Mouse (Mus musculus) MEL (cell line): ENCODE data around the gene Atxn7l3. TPM values are rescaled to one million over a fixed set of nuclear protein-coding genes. Genes with fewer than 3 reads are reported as not detected.

ENCODE experiments used
- DNase-seq: peaks from one replicate; pipeline ENCODE4 v3.0.0; 2011; ENCODE audit warnings: low read depth, low spot score
- H3K27ac ChIP-seq: 2 replicates; pipeline ENCODE4 v1.5.1; 2012; ENCODE audit warnings: low read depth, mild to moderate bottlenecking, control low read depth, low read length, moderate library complexity; ENCODE audit not compliant: control insufficient read depth
- H3K27me3 ChIP-seq, 2 experiments: fragments of 150-350 bp in 1 of 2; sonication (generic) in 1 of 2; 2 replicates each; pipeline ENCODE4 v1.6.1; 2012; ENCODE audit warnings: low read length in 2 of 2, mild to moderate bottlenecking in 2 of 2, improper control_type of control experiment in 1 of 2, moderate library complexity in 1 of 2; ENCODE audit not compliant: insufficient read depth in 2 of 2, control insufficient read depth in 1 of 2
- H3K36me3 ChIP-seq, 2 experiments: 2 replicates each; pipeline ENCODE4 v1.6.1; 2012 to 2014; ENCODE audit warnings: low read length in 2 of 2, improper control_type of control experiment in 1 of 2, inconsistent platforms in 1 of 2, mild to moderate bottlenecking in 1 of 2; ENCODE audit not compliant: insufficient read depth in 2 of 2, control insufficient read depth in 1 of 2
- H3K4me1 ChIP-seq, 2 experiments: fragments of 150-350 bp in 1 of 2; sonication (generic) in 1 of 2; 2 replicates each; pipeline ENCODE4 v1.6.1; 2012; ENCODE audit warnings: low read length in 2 of 2, improper control_type of control experiment in 1 of 2, mild to moderate bottlenecking in 1 of 2; ENCODE audit not compliant: insufficient read depth in 2 of 2, control insufficient read depth in 1 of 2
- H3K4me3 ChIP-seq, 2 experiments: fragments of 150-350 bp in 1 of 2; sonication (generic) in 1 of 2; 2 replicates each; pipeline ENCODE4 v1.5.1; 2012; ENCODE audit warnings: low read depth in 2 of 2, low read length in 2 of 2, mild to moderate bottlenecking in 2 of 2, moderate library complexity in 2 of 2, control low read depth in 1 of 2, improper control_type of control experiment in 1 of 2; ENCODE audit not compliant: control insufficient read depth in 1 of 2, insufficient read depth in 1 of 2
- H3K79me2 ChIP-seq: 2 replicates; pipeline ENCODE4 v1.6.1; 2012; ENCODE audit warnings: mild to moderate bottlenecking, low read length, moderate library complexity; ENCODE audit not compliant: control insufficient read depth, poor library complexity, insufficient read depth
- H3K9ac ChIP-seq: 2 replicates; pipeline ENCODE4 v1.6.1; 2012; ENCODE audit warnings: low read depth, mild to moderate bottlenecking, control low read depth, low read length, moderate library complexity; ENCODE audit not compliant: control insufficient read depth, poor library complexity, severe bottlenecking
- H3K9me3 ChIP-seq: fragments of 150-350 bp; sonication (generic); replicated peaks from 2 replicates; pipeline ENCODE4 v1.6.1; 2012; ENCODE audit warnings: mild to moderate bottlenecking, low read length, improper control_type of control experiment, moderate library complexity; ENCODE audit not compliant: insufficient read depth
- BHLHE40 ChIP-seq: IDR thresholded peaks from 2 replicates; pipeline ENCODE4 v1.6.1; 2012; ENCODE audit warnings: low read depth, mild to moderate bottlenecking, inconsistent platforms, low read length, improper control_type of control experiment, borderline replicate concordance
- CHD1 ChIP-seq: IDR thresholded peaks from 2 replicates; pipeline ENCODE4 v1.6.1; 2012; ENCODE audit warnings: low read depth, mild to moderate bottlenecking, inconsistent platforms, low read length, improper control_type of control experiment
- E2F4 ChIP-seq: IDR thresholded peaks from 2 replicates; pipeline ENCODE4 v1.6.1; 2011; ENCODE audit warnings: low read depth, low read length, improper control_type of control experiment, borderline replicate concordance
- ELF1 ChIP-seq: IDR thresholded peaks from 2 replicates; pipeline ENCODE4 v1.6.1; 2014; ENCODE audit warnings: low read depth, mild to moderate bottlenecking, inconsistent platforms, low read length, improper control_type of control experiment, moderate library complexity
- EP300 ChIP-seq, 2 experiments: IDR thresholded peaks; 2 replicates each; pipeline ENCODE4 v1.6.1; 2011; ENCODE audit warnings: improper control_type of control experiment in 2 of 2, low read length in 2 of 2, low read depth in 1 of 2, mild to moderate bottlenecking in 1 of 2
- ETS1 ChIP-seq: IDR thresholded peaks from 2 replicates; pipeline ENCODE4 v1.6.1; 2012; ENCODE audit warnings: low read depth, mild to moderate bottlenecking, inconsistent platforms, low read length, improper control_type of control experiment, moderate library complexity
- GATA1 ChIP-seq: IDR thresholded peaks from 2 replicates; pipeline ENCODE4 v1.6.1; 2011; ENCODE audit warnings: low read depth, low read length, improper control_type of control experiment
- HCFC1 ChIP-seq: IDR thresholded peaks from 2 replicates; pipeline ENCODE4 v1.6.1; 2012; ENCODE audit warnings: low read depth, mild to moderate bottlenecking, inconsistent platforms, low read length, improper control_type of control experiment, moderate library complexity
- KAT2A ChIP-seq: conservative IDR thresholded peaks from 2 replicates; pipeline ENCODE4 v1.6.1; 2012; ENCODE audit warnings: low read depth, low read length, improper control_type of control experiment, inconsistent platforms
- MAZ ChIP-seq: IDR thresholded peaks from 2 replicates; pipeline ENCODE4 v1.6.1; 2012; ENCODE audit warnings: low read depth, mild to moderate bottlenecking, inconsistent platforms, low read length, improper control_type of control experiment
- MEF2A ChIP-seq: IDR thresholded peaks from 2 replicates; pipeline ENCODE4 v1.6.1; 2014; ENCODE audit warnings: low read depth, mild to moderate bottlenecking, inconsistent platforms, low read length, improper control_type of control experiment; ENCODE audit not compliant: poor library complexity, insufficient replicate concordance, severe bottlenecking; ENCODE audit errors: extremely low read depth
- MXI1 ChIP-seq: IDR thresholded peaks from 2 replicates; pipeline ENCODE4 v1.6.1; 2011; ENCODE audit warnings: mild to moderate bottlenecking, low read depth, low read length, improper control_type of control experiment
- MYC ChIP-seq: IDR thresholded peaks from 2 replicates; pipeline ENCODE4 v1.6.1; 2011; ENCODE audit warnings: low read depth, mild to moderate bottlenecking, low read length, improper control_type of control experiment, moderate library complexity
- NELFE ChIP-seq: IDR thresholded peaks from 2 replicates; pipeline ENCODE4 v1.6.1; 2011; ENCODE audit warnings: low read depth, low read length, improper control_type of control experiment
- POLR2A ChIP-seq, 2 experiments: IDR thresholded peaks; 2 replicates each; pipeline ENCODE4 v1.6.1; 2011 to 2012; ENCODE audit warnings: low read length in 2 of 2, mild to moderate bottlenecking in 2 of 2, control low read depth in 1 of 2, improper control_type of control experiment in 1 of 2, low read depth in 1 of 2, moderate library complexity in 1 of 2; ENCODE audit not compliant: control insufficient read depth in 1 of 2, insufficient read depth in 1 of 2, poor library complexity in 1 of 2
- POLR2AphosphoS5 ChIP-seq: IDR thresholded peaks from 2 replicates; pipeline ENCODE4 v1.6.1; 2012; ENCODE audit warnings: low read depth, borderline replicate concordance, mild to moderate bottlenecking, inconsistent platforms, low read length, moderate library complexity, mixed read lengths
- RAD21 ChIP-seq: IDR thresholded peaks from 2 replicates; pipeline ENCODE4 v1.6.1; 2011; ENCODE audit warnings: mild to moderate bottlenecking, low read depth, low read length, improper control_type of control experiment
- SIN3A ChIP-seq: IDR thresholded peaks from 2 replicates; pipeline ENCODE4 v1.6.1; 2012; ENCODE audit warnings: low read length, improper control_type of control experiment, inconsistent platforms
- TAL1 ChIP-seq: IDR thresholded peaks from 2 replicates; pipeline ENCODE4 v1.6.1; 2012; ENCODE audit warnings: mild to moderate bottlenecking, inconsistent platforms, low read length, moderate library complexity, mixed read lengths
- UBTF ChIP-seq: IDR thresholded peaks from 2 replicates; pipeline ENCODE4 v1.6.1; 2012; ENCODE audit warnings: low read depth, mild to moderate bottlenecking, inconsistent platforms, low read length, improper control_type of control experiment, moderate library complexity, borderline replicate concordance; ENCODE audit not compliant: insufficient read depth
- USF1 ChIP-seq: IDR thresholded peaks from 2 replicates; pipeline ENCODE4 v1.6.1; 2014; ENCODE audit warnings: low read depth, mild to moderate bottlenecking, inconsistent platforms, low read length, improper control_type of control experiment, moderate library complexity
- ZC3H11A ChIP-seq: IDR thresholded peaks from 2 replicates; pipeline ENCODE4 v1.6.1; 2012; ENCODE audit warnings: low read depth, mild to moderate bottlenecking, inconsistent platforms, low read length, improper control_type of control experiment
- ZMIZ1 ChIP-seq: IDR thresholded peaks from 2 replicates; pipeline ENCODE4 v1.6.1; 2012; ENCODE audit warnings: low read depth, mild to moderate bottlenecking, inconsistent platforms, low read length, improper control_type of control experiment, moderate library complexity
- polyA plus RNA-seq, 2 experiments: library from polyadenylated mRNA; stranded (reverse) in 1 of 2; unstranded in 1 of 2; fragments of >175 nt in 1 of 2; fragments of >200 nt in 1 of 2; gene quantifications; 2 replicates each; pipeline versions ENCODE4 v1.2.1 to v1.2.4; 2012; ENCODE audit warnings: low replicate concordance in 2 of 2, low read depth in 1 of 2; ENCODE audit not compliant: insufficient read length in 2 of 2, insufficient read depth in 1 of 2, missing spikeins in 1 of 2
- total RNA-seq: library from RNA; depleted of rRNA; stranded (reverse); fragments of 300-350 nt; gene quantifications from 2 replicates; pipeline ENCODE4 v1.2.3, GENCODE M21; 2012

Gene Atxn7l3
- total and polyA plus RNA-seq, 3 experiments, result 39.4 to 53.0 (median 46.7) TPM

- Histone ChIP-seq H3K79me2 (no peaks in the 10 kb centered on the region), H3K27ac (no peak overlapping the region), H3K4me1 (no peaks in the 10 kb centered on the region), H3K9me3 (no peaks in the 10 kb centered on the region), H3K27me3 (peaks cover 20 to 30% of the 10 kb centered on the region in 2 experiments), H3K9ac (no peak overlapping the region), H3K36me3 (no peaks in the 10 kb centered on the region), H3K4me3 (no peak overlapping the region)
- TF ChIP-seq MYC, result no peak
- no peak for TF ChIP-seq CHD1
- TF ChIP-seq NELFE, result no peak
- no peak for TF ChIP-seq USF1
- no peak for DNase-seq
Measured at GRCm38 (mm10) chr11:102331806-102332205, 35.4 kb upstream of the Atxn7l3 start.

GRCm38 (mm10) chr11:102330039-102330438 lies 33.6 kb upstream of the Atxn7l3 start:
- no peaks in the 10 kb centered on the region for H3K9me3 ChIP-seq
- no peak overlapping the region for H3K4me3 ChIP-seq
- DNase-seq, result no peak
- H3K36me3 ChIP-seq, result no peaks in the 10 kb centered on the region
- peaks cover 17 to 31% of the 10 kb centered on the region in 2 experiments for H3K27me3 ChIP-seq
- H3K9ac ChIP-seq, result no peak overlapping the region
- no peaks in the 10 kb centered on the region for H3K79me2 ChIP-seq
- no peak overlapping the region for H3K27ac ChIP-seq
- H3K4me1 ChIP-seq, result no peaks in the 10 kb centered on the region
- TF ChIP-seq MEF2A, result no peak
- TF ChIP-seq SIN3A, result no peak
- no peak for TF ChIP-seq GATA1
- TF ChIP-seq MAZ, result no peak
- TF ChIP-seq UBTF, result no peak
- TF ChIP-seq POLR2AphosphoS5, result no peak
- TF ChIP-seq USF1, result no peak
- no peak for TF ChIP-seq EP300 (IDR thresholded peaks at IDR 0.05; ENCODE audit: low read depth in 1 of 2, low read length in 2 of 2)

- DNase-seq, result no peak
- Histone ChIP-seq H3K4me1 (no peaks in the 10 kb centered on the region), H3K27ac (no peak overlapping the region), H3K27me3 (peaks cover 17 to 28% of the 10 kb centered on the region in 2 experiments), H3K9ac (no peak overlapping the region), H3K36me3 (no peaks in the 10 kb centered on the region), H3K9me3 (no peaks in the 10 kb centered on the region), H3K4me3 (no peak overlapping the region), H3K79me2 (no peaks in the 10 kb centered on the region)
- TF ChIP-seq E2F4 (no peak), TAL1 (no peak), BHLHE40 (no peak), MXI1 (no peak), POLR2A (IDR thresholded peaks at IDR 0.05; ENCODE audit: control insufficient read depth in 1 of 2, insufficient read depth in 1 of 2, low read depth in 1 of 2, low read length in 2 of 2, poor library complexity in 1 of 2) (no peak), USF1 (no peak), POLR2AphosphoS5 (no peak), UBTF (no peak), ETS1 (no peak), HCFC1 (no peak), GATA1 (no peak), KAT2A (no peak), ZC3H11A (no peak), ELF1 (no peak), RAD21 (no peak), ZMIZ1 (no peak)
Measured at GRCm38 (mm10) chr11:102329518-102329917, 33.1 kb upstream of the Atxn7l3 start.
